Mouse (Mus musculus): ENCODE measurements around the gene Nipbl. TPM values are rescaled to one million over a fixed set of nuclear protein-coding genes. Genes with fewer than 3 reads are reported as not detected.
"Not testable (repeated sequence)": the region's sequence is repeated elsewhere in the genome, so short reads cannot be mapped to it uniquely, and the experiment has no call there.

The Nipbl gene
- polyA plus RNA-seq, 1 experiment from 2014 or later = 35.0 TPM

DNA sequence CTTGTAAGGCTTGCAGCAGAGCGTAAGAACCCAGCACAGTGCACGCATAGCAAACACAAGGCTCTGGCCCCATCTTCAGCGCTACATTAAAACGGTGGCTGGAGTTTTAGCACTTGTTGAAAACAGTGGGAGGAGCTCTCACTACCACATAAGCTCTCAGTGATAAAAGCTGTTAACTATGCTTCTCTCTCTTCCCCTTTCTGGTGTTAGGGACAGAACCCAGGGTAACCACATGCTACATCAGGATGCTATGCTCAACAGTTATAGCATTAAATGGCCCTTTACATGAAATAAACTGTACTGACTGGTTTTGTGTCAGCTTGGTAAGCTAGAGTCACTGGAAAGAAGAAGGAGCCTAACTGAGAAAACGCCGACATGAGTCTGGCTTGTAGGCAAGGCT lies 150.1 kb downstream of the Nipbl start:
- Histone ChIP-seq H3K27ac (no peak overlapping the region), H3K36me3 (ENCODE audit: inconsistent target) (peaks cover 65% of the 10 kb centered on the region), H3K79me2 (ENCODE audit: inconsistent target) (no peaks in the 10 kb centered on the region), H3K4me3 (ENCODE audit: inconsistent target) (no peak overlapping the region)
- 86% methylated on average over 6 of the region's 6 CpGs for WGBS (ENCODE audit: missing documents)

DNA sequence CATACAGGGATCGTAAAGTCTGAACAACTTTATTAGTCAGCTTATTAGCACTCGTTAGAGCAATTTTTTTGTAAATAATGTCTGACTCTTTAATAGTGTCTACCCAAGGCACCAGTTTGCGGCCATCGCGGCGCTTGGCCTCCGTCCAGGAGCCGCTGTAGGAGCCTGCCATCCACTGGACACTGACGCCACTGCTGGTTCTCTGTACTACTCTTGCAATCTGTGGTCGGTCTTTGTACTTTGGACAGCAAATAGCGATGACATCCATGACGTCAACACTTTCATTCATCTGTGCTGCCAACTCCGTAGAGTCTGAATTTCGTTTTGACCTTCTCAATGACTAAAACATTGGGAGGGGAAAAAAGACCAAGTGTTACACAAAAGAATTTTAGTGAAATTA lies 153.0 kb downstream of the Nipbl start:
- 96% methylated on average over 14 of the region's 14 CpGs for WGBS (ENCODE audit: missing documents)
- no peaks in the 10 kb centered on the region for H3K79me2 ChIP-seq (ENCODE audit: inconsistent target)
- H3K27ac ChIP-seq = no peak overlapping the region
- H3K36me3 ChIP-seq (ENCODE audit: inconsistent target) = peaks cover 51% of the 10 kb centered on the region
- H3K4me3 ChIP-seq (ENCODE audit: inconsistent target) = no peak overlapping the region

DNA sequence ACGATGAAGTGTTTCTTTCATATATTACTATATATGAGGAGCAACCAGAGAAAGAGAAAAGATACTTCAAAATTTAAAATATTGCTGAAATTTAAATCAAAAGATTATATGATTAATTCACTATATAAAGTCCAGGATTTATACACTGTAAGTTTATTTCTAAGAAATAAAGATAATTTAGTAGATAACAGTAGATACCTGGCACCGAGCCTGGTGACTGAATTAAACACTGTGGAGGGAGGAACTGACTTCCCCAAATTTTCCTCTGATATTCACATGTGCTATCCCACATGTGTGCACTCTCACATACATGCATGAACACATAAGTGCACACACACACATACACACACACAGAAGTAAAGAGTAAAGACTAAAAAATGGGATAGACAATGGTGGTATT lies 162.1 kb downstream of the Nipbl start:
- 68% methylated on average over 2 of the region's 2 CpGs for WGBS (ENCODE audit: missing documents)
- Histone ChIP-seq H3K4me3 (ENCODE audit: inconsistent target) (no peak overlapping the region), H3K79me2 (ENCODE audit: inconsistent target) (no peaks in the 10 kb centered on the region), H3K36me3 (ENCODE audit: inconsistent target) (no peaks in the 10 kb centered on the region), H3K27ac (no peak overlapping the region)

DNA sequence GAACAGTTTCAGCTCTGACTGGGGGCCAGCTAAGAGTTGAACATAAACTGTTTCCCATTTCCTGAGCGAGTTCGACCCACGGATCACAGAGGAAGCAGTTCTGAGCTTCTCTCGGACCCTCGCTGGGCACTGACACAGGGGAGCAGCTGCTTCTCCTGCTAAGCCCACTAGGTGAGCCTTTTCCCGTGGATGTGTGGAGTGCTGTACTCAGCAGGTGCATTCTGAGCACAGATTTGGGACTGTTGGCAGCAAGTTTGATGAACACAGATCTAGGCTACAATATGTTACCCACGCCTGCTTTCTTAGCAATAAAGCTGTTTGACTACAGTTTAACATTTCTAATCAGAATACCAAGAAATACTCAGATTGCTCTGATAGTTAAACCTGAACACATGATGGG lies 162.6 kb downstream of the Nipbl start:
- Histone ChIP-seq H3K4me3 (ENCODE audit: inconsistent target) (no peak overlapping the region), H3K27ac (no peak overlapping the region), H3K36me3 (ENCODE audit: inconsistent target) (no peaks in the 10 kb centered on the region), H3K79me2 (ENCODE audit: inconsistent target) (no peaks in the 10 kb centered on the region)
- 72% methylated on average over 7 of the region's 7 CpGs for WGBS (ENCODE audit: missing documents)

DNA sequence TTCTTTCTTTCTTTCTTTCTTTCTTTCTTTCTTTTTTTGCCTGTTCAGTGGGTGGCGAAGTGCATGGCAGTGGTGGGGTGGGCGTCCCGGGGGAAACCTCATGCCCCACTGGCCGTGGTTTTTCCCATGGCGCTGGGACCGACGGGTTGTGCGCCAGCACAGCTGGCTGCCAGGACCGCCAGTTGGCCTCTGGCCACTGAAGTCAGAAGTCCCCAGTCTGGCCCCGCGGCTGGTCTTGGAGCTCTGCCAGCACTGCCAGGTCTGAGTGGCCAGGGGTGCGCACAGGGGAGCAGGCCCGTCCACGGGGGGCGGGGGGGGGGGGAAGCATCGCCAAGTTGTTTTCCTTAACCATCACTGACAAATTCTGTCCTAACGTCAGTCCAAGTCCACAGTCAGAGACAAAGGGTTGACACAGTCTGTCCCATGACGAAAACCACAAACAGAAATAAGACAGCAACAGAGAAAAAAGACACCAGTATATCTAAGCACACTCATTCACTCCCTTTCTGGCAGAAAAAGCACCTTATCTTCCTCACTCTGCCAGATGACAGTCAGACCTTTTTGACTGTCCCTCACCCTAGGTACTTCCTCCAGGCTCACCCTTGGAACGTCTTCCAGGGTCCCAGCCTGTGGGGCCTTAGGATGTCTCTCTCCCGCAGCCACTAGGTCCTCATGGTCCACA lies 164.2 kb downstream of the Nipbl start:
- Histone ChIP-seq H3K27ac (no peak overlapping the region), H3K36me3 (ENCODE audit: inconsistent target) (no peaks in the 10 kb centered on the region), H3K4me3 (ENCODE audit: inconsistent target) (peak overlapping the region; percentile 17; the same call in 1 of the 2 replicates), H3K79me2 (ENCODE audit: inconsistent target) (no peaks in the 10 kb centered on the region)
- WGBS (ENCODE audit: missing documents) = 39% methylated on average over 20 of the region's 20 CpGs

DNA sequence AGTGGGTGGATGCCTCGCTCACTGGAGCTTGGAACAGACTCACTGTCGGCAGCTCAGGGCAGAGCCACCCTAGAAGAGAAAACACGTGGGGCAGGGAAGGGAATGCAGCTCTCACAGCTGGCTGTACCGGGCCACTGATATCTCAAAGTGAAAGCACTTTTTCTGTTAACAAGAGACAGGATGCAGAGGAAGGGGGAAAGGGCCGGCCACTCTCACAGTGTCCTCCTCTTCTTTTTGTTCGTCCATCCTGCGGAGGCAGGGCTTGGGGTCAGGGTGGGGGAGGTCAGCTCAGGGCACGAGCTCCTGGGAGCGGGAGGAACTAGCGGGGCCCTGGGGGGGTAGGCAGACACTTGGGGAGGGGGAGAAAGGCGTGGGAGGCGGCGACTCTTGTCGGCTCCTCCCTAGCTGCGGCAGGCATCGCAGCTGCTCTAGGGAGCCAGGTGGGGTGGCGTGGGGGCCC lies 164.9 kb downstream of the Nipbl start:
- 30% methylated on average over 10 of the region's 17 CpGs for WGBS (ENCODE audit: missing documents)

DNA sequence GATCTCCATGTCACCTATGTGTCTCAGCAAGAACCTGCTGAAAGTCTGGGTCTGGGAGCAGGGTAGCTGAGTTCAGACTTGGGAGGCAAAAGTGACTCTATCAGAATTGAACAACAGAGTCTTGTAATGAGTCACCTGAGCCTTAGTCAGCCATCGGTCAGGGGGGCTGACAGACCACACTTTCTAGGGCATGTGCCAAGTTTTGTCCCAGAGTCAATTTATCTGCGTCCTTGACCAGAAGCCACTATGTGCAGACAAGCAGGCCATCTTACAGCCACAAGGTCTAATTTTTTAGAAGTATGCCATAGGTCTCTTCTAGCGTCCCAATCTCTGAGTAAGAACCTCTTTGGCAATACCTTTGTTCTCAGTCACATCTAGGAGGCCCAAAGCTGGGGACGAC lies 166.3 kb downstream of the Nipbl start:
- H3K36me3 ChIP-seq (ENCODE audit: inconsistent target); H3K27ac ChIP-seq; H3K4me3 ChIP-seq (ENCODE audit: inconsistent target); H3K79me2 ChIP-seq (ENCODE audit: inconsistent target): not testable (repeated sequence)
- 92% methylated on average over 4 of the region's 4 CpGs for WGBS (ENCODE audit: missing documents)

More for the DNA sequence above, 164.9 kb downstream of the Nipbl start:
- Histone ChIP-seq H3K79me2 (ENCODE audit: inconsistent target) (no peaks in the 10 kb centered on the region), H3K36me3 (ENCODE audit: inconsistent target) (no peaks in the 10 kb centered on the region), H3K4me3 (ENCODE audit: inconsistent target) (peak overlapping the region; percentile 17), H3K27ac (no peak overlapping the region)

DNA sequence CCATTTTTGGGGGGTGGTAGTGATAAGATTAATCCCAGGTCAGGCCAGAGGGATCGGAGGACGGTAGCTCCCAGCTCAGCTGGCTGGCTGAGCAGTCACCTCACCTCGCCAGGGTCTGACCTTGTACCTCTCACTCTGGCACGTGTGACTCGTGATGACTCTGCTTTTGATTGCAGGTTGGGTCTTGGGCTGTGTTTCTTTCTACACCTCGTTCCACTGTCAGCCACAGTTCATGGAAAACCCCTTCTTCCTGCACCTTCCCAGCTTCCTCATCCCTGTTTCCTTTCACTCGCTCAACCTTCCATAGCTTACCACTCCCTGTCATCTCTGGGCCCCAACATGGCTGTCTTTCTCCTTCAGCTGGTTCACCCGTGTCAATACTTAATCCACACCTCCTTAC lies 172.3 kb downstream of the Nipbl start:
- Histone ChIP-seq H3K36me3 (ENCODE audit: inconsistent target) (0 out of 2 replicates have a peak, but pooled peaks cover 7% of the 10 kb centered on the region), H3K79me2 (ENCODE audit: inconsistent target) (no peaks in the 10 kb centered on the region), H3K4me3 (ENCODE audit: inconsistent target) (no peak overlapping the region), H3K27ac (no peak overlapping the region)
- WGBS (ENCODE audit: missing documents) = 93% methylated on average over 8 of the region's 8 CpGs

DNA sequence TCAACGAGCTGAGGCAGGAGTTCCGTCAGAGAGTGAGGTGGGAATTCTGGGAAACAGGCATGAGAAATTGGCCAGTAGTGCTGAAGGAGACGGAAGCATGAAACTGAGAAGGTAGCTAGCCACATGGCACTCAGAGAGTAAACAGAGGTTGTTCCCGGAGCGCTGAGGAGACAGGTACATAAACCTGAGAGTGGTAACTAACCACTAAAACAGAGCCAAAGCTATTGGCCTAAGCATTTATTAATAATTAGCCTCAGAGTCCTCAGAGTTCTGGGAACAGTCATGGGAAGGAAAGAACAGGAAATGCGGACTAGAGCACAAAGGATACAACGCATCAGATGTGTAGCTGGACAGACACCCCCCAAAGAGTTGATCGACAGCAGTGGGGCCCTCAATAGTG lies 176.0 kb downstream of the Nipbl start:
- H3K4me3 ChIP-seq (ENCODE audit: inconsistent target) = no peak overlapping the region
- 0 out of 2 replicates have a peak, but pooled peaks cover 16% of the 10 kb centered on the region for H3K36me3 ChIP-seq (ENCODE audit: inconsistent target)
- H3K27ac ChIP-seq = no peak overlapping the region
- H3K79me2 ChIP-seq (ENCODE audit: inconsistent target) = no peaks in the 10 kb centered on the region
- 92% methylated on average over 8 of the region's 8 CpGs for WGBS (ENCODE audit: missing documents)

DNA sequence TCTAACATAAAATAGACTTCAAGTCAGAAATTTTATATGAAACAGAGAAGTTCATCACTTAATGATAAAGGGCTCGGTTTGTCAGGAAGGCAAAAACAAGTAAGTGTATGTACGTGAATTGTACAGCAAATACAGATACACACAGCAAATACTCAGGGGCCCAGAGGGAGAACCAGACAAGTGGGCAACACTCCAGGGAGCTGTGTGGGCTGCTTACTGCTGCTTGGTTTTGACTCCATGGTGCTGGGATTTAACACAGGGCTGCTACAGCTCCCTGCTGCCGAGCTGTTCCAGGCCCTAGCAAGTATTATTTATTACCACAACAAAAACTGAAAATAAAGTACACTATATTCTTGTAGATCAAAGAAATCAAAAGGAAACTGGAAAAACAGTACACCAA lies 177.1 kb downstream of the Nipbl start:
- H3K4me3 ChIP-seq (ENCODE audit: inconsistent target) = no peak overlapping the region
- H3K36me3 ChIP-seq (ENCODE audit: inconsistent target) = 0 out of 2 replicates have a peak, but pooled peaks cover 16% of the 10 kb centered on the region
- no peak overlapping the region for H3K27ac ChIP-seq
- WGBS (ENCODE audit: missing documents) = 96% methylated on average over 3 of the region's 3 CpGs
- H3K79me2 ChIP-seq (ENCODE audit: inconsistent target) = no peaks in the 10 kb centered on the region

DNA sequence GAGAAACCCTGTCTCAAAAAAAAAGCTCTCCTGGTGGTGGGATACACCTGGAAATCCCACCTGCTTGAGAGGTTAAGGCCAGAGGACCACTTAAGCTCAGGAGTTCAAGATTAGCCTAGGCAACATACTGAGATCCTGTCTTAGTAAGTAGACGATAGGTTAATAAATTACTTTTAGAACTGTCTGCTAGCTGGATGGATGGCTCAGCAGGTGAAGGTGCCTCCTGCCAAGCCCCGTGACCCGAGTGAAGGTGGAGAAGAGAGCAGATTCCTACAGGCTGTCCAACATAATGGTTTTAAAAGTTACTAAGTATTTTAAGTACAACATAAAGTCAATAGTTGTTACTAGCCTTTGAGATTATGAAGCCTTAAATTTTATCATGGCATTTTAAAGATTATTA lies 178.3 kb downstream of the Nipbl start:
- 0 out of 2 replicates have a peak, but pooled peaks cover 16% of the 10 kb centered on the region for H3K36me3 ChIP-seq (ENCODE audit: inconsistent target)
- H3K27ac ChIP-seq = no peak overlapping the region
- H3K79me2 ChIP-seq (ENCODE audit: inconsistent target) = no peaks in the 10 kb centered on the region
- WGBS (ENCODE audit: missing documents) = 94% methylated on average over 3 of the region's 3 CpGs
- H3K4me3 ChIP-seq (ENCODE audit: inconsistent target) = no peak overlapping the region

Other genes with a start within 250 kb of the Nipbl start
- not detected in 3 replicates for gene Gm2310, start 75.5 kb upstream of the Nipbl start, polyA plus RNA-seq (2018)